Comparison of ENCODE assay signal across 9 mouse cellular contexts in the genomic region with DNA sequence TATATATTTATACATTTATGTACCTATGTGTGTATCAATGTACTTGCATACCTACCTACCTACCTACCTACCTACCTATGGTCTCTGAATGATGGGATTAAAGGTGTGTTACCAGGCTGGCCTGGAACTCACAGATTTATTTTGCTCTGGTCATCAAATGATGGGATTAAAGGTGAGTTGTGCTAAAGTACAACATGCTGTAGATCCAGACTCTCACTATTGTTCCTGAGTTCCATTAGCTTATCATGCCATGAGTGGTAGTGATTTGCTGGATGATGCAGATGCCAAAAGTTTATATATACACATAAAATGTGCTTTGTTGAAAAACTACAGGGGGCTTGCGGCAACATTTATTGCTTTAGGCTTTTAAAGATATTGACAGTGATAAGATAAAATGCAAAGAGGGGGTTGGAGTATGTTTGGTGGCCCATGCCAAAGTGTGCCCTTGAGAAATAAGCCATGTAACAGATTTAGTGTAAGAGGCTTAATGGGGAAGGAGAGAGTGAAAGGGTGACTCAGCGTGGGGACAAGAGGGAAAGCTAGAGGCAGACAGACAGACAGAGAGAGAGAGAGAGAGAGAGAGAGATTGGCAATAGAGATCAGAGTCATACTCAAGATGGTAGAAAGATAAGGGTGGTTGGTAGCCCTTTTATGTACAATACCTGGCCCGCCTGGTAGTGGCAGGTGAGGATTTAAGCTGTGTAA. TPM values are rescaled to one million over a fixed set of nuclear protein-coding genes. Genes with fewer than 3 reads are reported as not detected.
DNase-seq lines count a peak whose midpoint lies in the region; ATAC-seq and TF ChIP-seq lines count a peak whose summit lies in the region.
"Had no signal": no experiment of that assay in that cellular context is flagged by ENCODE, and none has a peak within 500 bp of the region (broad histone marks: within the 10 kb centered on the region; RNA-seq: fewer than 3 reads in every experiment).

No protein-coding gene starts in this region.

- no peaks in the 10 kb centered on the region for H3K9me3 ChIP-seq in heart, postnatal 0 days (replicated peaks; ENCODE audit: control insufficient read depth, low read length)
- H3K9me3 ChIP-seq in forebrain, embryonic 14.5 days (replicated peaks; ENCODE audit: control insufficient read depth, low read length) = no peaks in the 10 kb centered on the region
- no peaks in the 10 kb centered on the region for H3K9me3 ChIP-seq in liver, embryonic 12.5 days (replicated peaks)

- peaks cover 9% of the 10 kb centered on the region for H3K4me1 ChIP-seq in heart, postnatal 0 days (ENCODE audit: control insufficient read depth, insufficient read depth)
- H3K4me1 ChIP-seq in forebrain, embryonic 14.5 days (ENCODE audit: control insufficient read depth, insufficient read depth, low read length) = peaks cover 21% of the 10 kb centered on the region
- H3K4me1 ChIP-seq in liver, embryonic 12.5 days = peaks cover 48% of the 10 kb centered on the region

- no peak for TF ChIP-seq CTCF in heart, postnatal 0 days (IDR thresholded peaks at IDR 0.05; ENCODE audit: low read depth)

- no peak overlapping the region for H3K9ac ChIP-seq in heart, postnatal 0 days (replicated peaks; ENCODE audit: low read depth, low read length)
- H3K9ac ChIP-seq in forebrain, embryonic 14.5 days (ENCODE audit: low read length) = peak overlapping the region; percentile 6; the same call in 1 of the 2 replicates
- peak overlapping the region; percentile 86 for H3K9ac ChIP-seq in liver, embryonic 12.5 days

- H3K4me2 ChIP-seq in heart, postnatal 0 days (ENCODE audit: low read depth, low read length) = peak overlapping the region; percentile 79; the same call in 1 of the 2 replicates
- H3K4me2 ChIP-seq in forebrain, embryonic 14.5 days (ENCODE audit: low read length) = peak overlapping the region; percentile 59
- peak overlapping the region; percentile 76 for H3K4me2 ChIP-seq in liver, embryonic 12.5 days

- no peaks in the 10 kb centered on the region for H3K36me3 ChIP-seq in heart, postnatal 0 days (replicated peaks; ENCODE audit: control insufficient read depth, insufficient read depth, low read length)
- H3K36me3 ChIP-seq in forebrain, embryonic 14.5 days (ENCODE audit: control insufficient read depth, insufficient read depth, low read length) = no peaks in the 10 kb centered on the region
- H3K36me3 ChIP-seq in liver, embryonic 12.5 days = no peaks in the 10 kb centered on the region

- 73% methylated on average over 3 of the region's 3 CpGs for WGBS in heart, postnatal 0 days
- WGBS in forebrain, embryonic 14.5 days = 80% methylated on average over 3 of the region's 3 CpGs
- 73% methylated on average over 3 of the region's 3 CpGs for WGBS in liver, embryonic 12.5 days (ENCODE audit: insufficient replicate concordance)

- H3K27me3 ChIP-seq in heart, postnatal 0 days (ENCODE audit: control insufficient read depth, insufficient read depth, low read length) = no peaks in the 10 kb centered on the region
- H3K27me3 ChIP-seq in forebrain, embryonic 14.5 days (replicated peaks; ENCODE audit: control insufficient read depth, insufficient read depth, low read length) = no peaks in the 10 kb centered on the region
- H3K27me3 ChIP-seq in liver, embryonic 12.5 days (replicated peaks) = no peaks in the 10 kb centered on the region

- ATAC-seq in heart, postnatal 0 days (ENCODE audit: insufficient read depth, low read depth) = no peak
- no peak for ATAC-seq in forebrain, embryonic 14.5 days
- no peak for ATAC-seq in liver, embryonic 12.5 days

- H3K27ac ChIP-seq in heart, postnatal 0 days (ENCODE audit: low read depth) = no peak overlapping the region
- H3K27ac ChIP-seq in forebrain, embryonic 14.5 days (ENCODE audit: low read depth, low read length) = no peak overlapping the region
- peak overlapping the region; percentile 100 for H3K27ac ChIP-seq in liver, embryonic 12.5 days

- DNase-seq in heart, postnatal 0 days (ENCODE audit: low spot score) = no peak
- no peak for DNase-seq in heart, postnatal 36 days
- DNase-seq in ES-CJ7 (ENCODE audit: low read depth, low spot score) = peak; percentile 17
- DNase-seq in forebrain, embryonic 14.5 days (ENCODE audit: low spot score) = no peak
- DNase-seq in gastrocnemius, postnatal 4 days (ENCODE audit: low spot score in 2 of 2) = no peak
- no peak for DNase-seq in frontal cortex, postnatal 14 days (ENCODE audit: low spot score in 2 of 2)
- DNase-seq in retina, embryonic 14.5 days (ENCODE audit: low spot score) = no peak
- DNase-seq: gastrocnemius, postnatal 10 days had no signal

- intact Hi-C loops in heart, postnatal 36 days (cut with DNase I) = no loop called here

- no peak overlapping the region for H3K4me3 ChIP-seq in heart, postnatal 0 days (ENCODE audit: low read depth, low read length)
- H3K4me3 ChIP-seq in forebrain, embryonic 14.5 days (ENCODE audit: low read depth, low read length) = peak overlapping the region; percentile 43; the same call in 1 of the 2 replicates
- peak overlapping the region; percentile 65 for H3K4me3 ChIP-seq in liver, embryonic 12.5 days

- no peak for TF ChIP-seq EP300 in heart, postnatal 0 days (IDR thresholded peaks at IDR 0.05; ENCODE audit: low read depth)

RNA-seq across cellular contexts. Expression of a gene that starts 1.9 kb away (rescaled TPM):
- total RNA-seq in heart, postnatal 0 days (2014; rRNA removed; ENCODE audit: low replicate concordance) = 709 and 989 TPM in 2 replicates
- polyA plus RNA-seq in heart, postnatal 0 days (2015; fragmentation: Nextera tagmentation; extraction: Ambion mirVana) = 2.4 and 2.5 TPM in 2 replicates
- total RNA-seq in heart, postnatal 36 days (2021) = 1 to 10 TPM; 2.5 to 4.1 TPM
- 2.2 and 5.3 TPM in 2 replicates for polyA plus RNA-seq in forebrain, embryonic 14.5 days (2014; fragmentation: Nextera tagmentation; extraction: Ambion mirVana)
- polyA plus RNA-seq in liver, embryonic 12.5 days (2016; fragmentation: Nextera tagmentation; extraction: Ambion mirVana) = 12.9 and 16.3 TPM in 2 replicates
- 100 to 1,000 TPM; 100 to 143 TPM for total RNA-seq in gastrocnemius, postnatal 4 days (2021)

RNA-seq across cellular contexts. Expression of a gene that starts 3.5 kb away (rescaled TPM):
- total RNA-seq in heart, postnatal 0 days (2014; rRNA removed; ENCODE audit: low replicate concordance) = 369 and 922 TPM in 2 replicates
- 1.3 and 2.6 TPM in 2 replicates for polyA plus RNA-seq in heart, postnatal 0 days (2015; fragmentation: Nextera tagmentation; extraction: Ambion mirVana)
- total RNA-seq in heart, postnatal 36 days (2021) = 10 to 100 TPM; 14.1 to 19.0 TPM
- 1.9 and 4.4 TPM in 2 replicates for polyA plus RNA-seq in forebrain, embryonic 14.5 days (2014; fragmentation: Nextera tagmentation; extraction: Ambion mirVana)
- polyA plus RNA-seq in liver, embryonic 12.5 days (2016; fragmentation: Nextera tagmentation; extraction: Ambion mirVana) = 7.8 and 13.9 TPM in 2 replicates
- total RNA-seq in gastrocnemius, postnatal 4 days (2021) = 100 to 1,000 TPM; 329 to 395 TPM

RNA-seq across cellular contexts. Expression of a gene that starts 6.0 kb away (rescaled TPM):
- 82.5 and 133 TPM in 2 replicates for total RNA-seq in heart, postnatal 0 days (2014; rRNA removed; ENCODE audit: low replicate concordance)
- 0.25 and 0.31 TPM in 2 replicates for polyA plus RNA-seq in heart, postnatal 0 days (2015; fragmentation: Nextera tagmentation; extraction: Ambion mirVana)
- total RNA-seq in heart, postnatal 36 days (2021) = 1 to 10 TPM in 1 of 2 experiments, under 1 TPM in 1; 0.94 to 1.9 TPM
- 0.30 and 0.32 TPM in 2 replicates for polyA plus RNA-seq in forebrain, embryonic 14.5 days (2014; fragmentation: Nextera tagmentation; extraction: Ambion mirVana)
- polyA plus RNA-seq in liver, embryonic 12.5 days (2016; fragmentation: Nextera tagmentation; extraction: Ambion mirVana) = 1.4 and 1.5 TPM in 2 replicates
- 10 to 100 TPM; 18.5 to 24.9 TPM for total RNA-seq in gastrocnemius, postnatal 4 days (2021)

RNA-seq across cellular contexts. Expression of a gene that starts 6.3 kb away (rescaled TPM):
- total RNA-seq in heart, postnatal 0 days (2014; rRNA removed; ENCODE audit: low replicate concordance) = 3,824 and 4,565 TPM in 2 replicates
- 30.4 and 37.5 TPM in 2 replicates for polyA plus RNA-seq in heart, postnatal 0 days (2015; fragmentation: Nextera tagmentation; extraction: Ambion mirVana)
- total RNA-seq in heart, postnatal 36 days (2021) = 100 to 1,000 TPM; 268 to 283 TPM
- polyA plus RNA-seq in forebrain, embryonic 14.5 days (2014; fragmentation: Nextera tagmentation; extraction: Ambion mirVana) = 4.3 and 7.1 TPM in 2 replicates
- polyA plus RNA-seq in liver, embryonic 12.5 days (2016; fragmentation: Nextera tagmentation; extraction: Ambion mirVana) = 4.4 and 4.7 TPM in 2 replicates
- 100 to 1,000 TPM; 761 to 939 TPM for total RNA-seq in gastrocnemius, postnatal 4 days (2021)

RNA-seq across cellular contexts. Expression of a gene that starts 6.7 kb away (rescaled TPM):
- 441 and 779 TPM in 2 replicates for total RNA-seq in heart, postnatal 0 days (2014; rRNA removed; ENCODE audit: low replicate concordance)
- 0.29 and 0.45 TPM in 2 replicates for polyA plus RNA-seq in heart, postnatal 0 days (2015; fragmentation: Nextera tagmentation; extraction: Ambion mirVana)
- 10 to 100 TPM in 1 of 2 experiments, 1 to 10 TPM in 1; 7.4 to 10.0 TPM for total RNA-seq in heart, postnatal 36 days (2021)
- polyA plus RNA-seq in forebrain, embryonic 14.5 days (2014; fragmentation: Nextera tagmentation; extraction: Ambion mirVana) = 0.62 and 0.89 TPM in 2 replicates
- 1.3 and 1.6 TPM in 2 replicates for polyA plus RNA-seq in liver, embryonic 12.5 days (2016; fragmentation: Nextera tagmentation; extraction: Ambion mirVana)
- 100 to 1,000 TPM in 1 of 2 experiments, 10 to 100 TPM in 1; 92.1 to 134 TPM for total RNA-seq in gastrocnemius, postnatal 4 days (2021)

Comparison
In these comparisons a context has a peak if more than half of its experiments do, and no peak if none do; other contexts are left out.
1. RNA of a gene that starts 1.9 kb away (total RNA-seq): 709 to 989 TPM in heart, postnatal 0 days and 100 to 143 TPM in gastrocnemius, postnatal 4 days; 2.5 to 4.1 TPM in heart, postnatal 36 days; every median in the first group is over 10 times any median in the second.
2. RNA of a gene that starts 3.5 kb away (total RNA-seq): 329 to 395 TPM in gastrocnemius, postnatal 4 days and 369 to 922 TPM in heart, postnatal 0 days; 14.1 to 19.0 TPM in heart, postnatal 36 days; every median in the first group is over 10 times any median in the second.
3. RNA of a gene that starts 6.0 kb away (total RNA-seq): 82.5 to 133 TPM in heart, postnatal 0 days and 18.5 to 24.9 TPM in gastrocnemius, postnatal 4 days; 0.94 to 1.9 TPM in heart, postnatal 36 days; every median in the first group is over 4 times any median in the second.
4. Peak in every context shown above with its lines, with median percentiles within 50 percentile points of each other: H3K4me2 ChIP-seq.